Mouse (Mus musculus) lung, postnatal 0 days (tissue): ENCODE results near the gene Pigm. TPM values are rescaled to one million over a fixed set of nuclear protein-coding genes. Genes with fewer than 3 reads are reported as not detected.

ENCODE experiments used
- ATAC-seq: fragments of 200-750 bp; cut with Nextera tagmentation; 2 replicates; pipeline ENCODE4 v1.8.0; 2017; ENCODE audit warnings: moderate library complexity
- DNase-seq: peaks from one replicate; pipeline ENCODE4 v3.0.0-alpha.2; 2016; ENCODE audit warnings: low spot score
- H3K27ac ChIP-seq: fragments of 300-500 bp; sonication (generic); 2 replicates; pipeline ENCODE4 v1.5.1; 2014; ENCODE audit warnings: antibody characterized with exemption, mild to moderate bottlenecking, low read length, mixed read lengths
- H3K27me3 ChIP-seq: fragments of 300-500 bp; sonication (generic); replicated peaks from 2 replicates; pipeline ENCODE4 v1.6.1; 2014; ENCODE audit warnings: low read length, mixed read lengths; ENCODE audit not compliant: insufficient read depth
- H3K36me3 ChIP-seq: fragments of 300-500 bp; sonication (generic); 2 replicates; pipeline ENCODE4 v1.6.1; 2014; ENCODE audit warnings: low read length, mixed read lengths; ENCODE audit not compliant: insufficient read depth
- H3K4me1 ChIP-seq: fragments of 300-500 bp; sonication (generic); 2 replicates; pipeline ENCODE4 v1.6.1; 2014; ENCODE audit warnings: antibody characterized with exemption, low read depth, low read length, mixed read lengths; ENCODE audit not compliant: insufficient read depth
- H3K4me2 ChIP-seq: fragments of 300-500 bp; sonication (generic); replicated peaks from 2 replicates; pipeline ENCODE4 v1.6.1; 2014; ENCODE audit warnings: low read depth, mild to moderate bottlenecking, low read length, moderate library complexity, mixed read lengths
- H3K4me3 ChIP-seq: fragments of 300-500 bp; sonication (generic); 2 replicates; pipeline ENCODE4 v1.5.1; 2014; ENCODE audit warnings: low read depth, low read length
- H3K9ac ChIP-seq: fragments of 300-500 bp; sonication (generic); replicated peaks from 2 replicates; pipeline ENCODE4 v1.6.1; 2014; ENCODE audit warnings: low read depth, mild to moderate bottlenecking
- H3K9me3 ChIP-seq: fragments of 300-500 bp; sonication (generic); 2 replicates; pipeline ENCODE4 v1.6.1; 2016; ENCODE audit warnings: low read length, mixed read lengths
- CTCF ChIP-seq: IDR thresholded peaks from 2 replicates; pipeline ENCODE4 v1.5.1; 2016; ENCODE audit warnings: antibody characterized with exemption, mild to moderate bottlenecking
- EP300 ChIP-seq: IDR thresholded peaks from 2 replicates; pipeline ENCODE4 v1.6.1; 2016; ENCODE audit warnings: antibody characterized with exemption, mild to moderate bottlenecking, control low read depth
- WGBS: fragments of 180-500 bp; shearing (Covaris S2); extraction: QIAGEN DNeasy Blood & Tissue Kit; methylation state at CpG from one replicate; pipeline ENCODE4 v1.1.7; 2014; 5-methylcytosine and 5-hydroxymethylcytosine counted together
- polyA plus RNA-seq: library from polyadenylated mRNA; unstranded; fragments of >200 nt; fragmentation: Nextera tagmentation; extraction: Ambion mirVana; gene quantifications from 2 replicates; pipeline ENCODE4 v1.2.1, GENCODE M21; 2015

Gene Pigm
- polyA plus RNA-seq, 1 experiment from 2014 or later, result 3.5 TPM

DNA sequence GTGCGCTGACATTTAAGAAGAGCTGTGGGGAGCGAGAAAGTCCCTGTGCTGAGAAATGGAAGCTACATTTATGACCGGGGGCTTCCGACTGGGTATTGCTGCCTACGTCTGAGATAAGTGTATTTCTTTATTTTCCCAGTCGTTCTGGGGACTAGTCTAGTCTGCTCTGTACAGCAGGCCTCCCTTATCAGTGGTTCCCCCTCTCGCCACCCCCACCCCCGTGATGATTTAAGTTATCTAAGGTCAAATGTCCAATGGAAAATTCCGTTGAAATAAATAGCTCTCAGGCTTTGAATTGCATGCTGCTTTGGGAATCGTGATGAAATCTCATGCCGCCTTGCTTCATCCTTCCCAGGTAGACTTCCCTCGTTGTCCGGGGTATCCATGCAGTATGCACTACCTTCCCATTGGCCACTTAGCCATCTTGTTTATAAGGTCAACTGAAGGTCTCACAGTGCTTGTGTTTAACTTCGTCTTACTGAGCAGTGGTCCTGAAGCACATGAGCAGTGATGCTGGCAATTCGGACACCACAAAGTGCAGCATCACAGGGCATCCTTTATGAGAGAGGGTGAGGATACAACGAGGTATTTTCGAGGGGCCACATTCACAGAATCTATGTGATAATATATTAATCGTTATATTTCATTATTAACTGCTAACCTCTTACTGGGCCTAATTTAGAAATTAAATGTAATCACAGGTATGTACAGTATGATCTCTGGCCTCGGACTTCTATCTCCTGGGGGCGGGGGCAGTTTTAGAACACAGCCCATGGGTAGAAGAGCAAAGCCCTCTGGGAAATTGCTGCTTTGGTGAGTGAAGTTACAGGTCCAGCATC is 56.9 kb downstream of the Pigm start:
- Histone ChIP-seq H3K36me3 (no peaks in the 10 kb centered on the region), H3K9ac (no peak overlapping the region), H3K9me3 (no peaks in the 10 kb centered on the region), H3K4me2 (no peak overlapping the region), H3K27me3 (no peaks in the 10 kb centered on the region), H3K4me3 (no peak overlapping the region), H3K4me1 (peaks cover 4% of the 10 kb centered on the region; the same call in 1 of the 2 replicates), H3K27ac (no peak overlapping the region)
- WGBS, result 61% methylated on average over 20 of the region's 20 CpGs
- no peak for TF ChIP-seq CTCF
- TF ChIP-seq EP300, result no peak
- ATAC-seq, result no peak
- no peak for DNase-seq

Other genes starting within 250 kb of the Pigm start
- gene Pex19, start 249.8 kb upstream of the Pigm start, polyA plus RNA-seq, result 74.5 and 74.9 TPM in 2 replicates
- 93.7 and 96.6 TPM in 2 replicates for gene Dcaf8, start 228.5 kb upstream of the Pigm start, polyA plus RNA-seq
- 114 and 118 TPM in 2 replicates for gene Pea15a, start 169.7 kb upstream of the Pigm start, polyA plus RNA-seq
- 2.5 TPM in 2 replicates for gene Casq1, start 156.7 kb upstream of the Pigm start, polyA plus RNA-seq
- gene Atp1a4, start 118.1 kb upstream of the Pigm start, polyA plus RNA-seq, result 0.04 and 0.05 TPM in 2 replicates
- gene Igsf8, start 114.9 kb upstream of the Pigm start, polyA plus RNA-seq, result 30.0 and 32.4 TPM in 2 replicates
- gene Atp1a2, start 78.5 kb upstream of the Pigm start, polyA plus RNA-seq, result 15.3 and 17.0 TPM in 2 replicates
- not detected in 2 replicates for gene Kcnj9, start 47.2 kb upstream of the Pigm start, polyA plus RNA-seq
- 0.04 TPM in 2 replicates for gene Kcnj10, start 35.3 kb upstream of the Pigm start, polyA plus RNA-seq
- gene Slamf9, start 98.8 kb downstream of the Pigm start, polyA plus RNA-seq, result 4.7 and 5.3 TPM in 2 replicates
- gene Igsf9, start 105.2 kb downstream of the Pigm start, polyA plus RNA-seq, result 1.1 and 1.3 TPM in 2 replicates
- 739 and 823 TPM in 2 replicates for gene Tagln2, start 123.5 kb downstream of the Pigm start, polyA plus RNA-seq
- 12.2 and 13.1 TPM in 2 replicates for gene Cfap45, start 144.3 kb downstream of the Pigm start, polyA plus RNA-seq
- 0.39 and 0.44 TPM in 2 replicates for gene Vsig8, start 179.4 kb downstream of the Pigm start, polyA plus RNA-seq
- gene Slamf8, start 214.0 kb downstream of the Pigm start, polyA plus RNA-seq, result 0.07 and 0.19 TPM in 2 replicates
- gene Fcrl6, start 226.0 kb downstream of the Pigm start, polyA plus RNA-seq, result not detected in 2 replicates